Mouse (Mus musculus) right cerebral cortex, adult 18-20 months (tissue): Measurements from ENCODE around the gene A630076J17Rik.
A peak's percentile ranks its signal among the peaks of the same experiment; 100 is the strongest.

Experiments
- DNase-seq: peaks from one replicate; pipeline ENCODE4 v3.0.0; 2022; ENCODE audit warnings: mixed read lengths

The A630076J17Rik gene

DNA sequence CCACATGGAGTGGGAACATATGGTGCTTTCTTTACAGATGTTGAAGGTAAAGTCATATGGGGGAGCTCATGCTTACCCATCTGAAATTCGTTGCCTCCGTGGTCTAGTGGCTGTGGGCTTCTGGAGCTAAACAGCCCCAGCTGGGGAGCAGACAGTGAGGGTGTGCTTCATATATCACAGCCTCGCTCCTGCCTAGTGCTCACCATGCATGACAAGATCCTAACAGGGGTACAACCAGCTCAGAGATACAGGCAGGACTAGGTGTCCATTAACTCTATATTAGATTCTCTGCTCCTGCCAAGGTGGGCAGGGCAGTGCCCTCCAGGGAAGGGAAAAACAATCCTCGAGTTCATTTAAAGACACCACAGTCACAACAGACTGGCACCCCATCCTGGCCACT is 788 bp downstream of the A630076J17Rik start:
- no peak for DNase-seq

GRCm38 (mm10) chr3:107233351-107233813 is 3.0 kb downstream of the A630076J17Rik start:
- peak; percentile 86 for DNase-seq

GRCm38 (mm10) chr3:107233945-107234344 is 3.5 kb downstream of the A630076J17Rik start:
- no peak for DNase-seq

GRCm38 (mm10) chr3:107238051-107238450 is 7.6 kb downstream of the A630076J17Rik start:
- no peak for DNase-seq

DNA sequence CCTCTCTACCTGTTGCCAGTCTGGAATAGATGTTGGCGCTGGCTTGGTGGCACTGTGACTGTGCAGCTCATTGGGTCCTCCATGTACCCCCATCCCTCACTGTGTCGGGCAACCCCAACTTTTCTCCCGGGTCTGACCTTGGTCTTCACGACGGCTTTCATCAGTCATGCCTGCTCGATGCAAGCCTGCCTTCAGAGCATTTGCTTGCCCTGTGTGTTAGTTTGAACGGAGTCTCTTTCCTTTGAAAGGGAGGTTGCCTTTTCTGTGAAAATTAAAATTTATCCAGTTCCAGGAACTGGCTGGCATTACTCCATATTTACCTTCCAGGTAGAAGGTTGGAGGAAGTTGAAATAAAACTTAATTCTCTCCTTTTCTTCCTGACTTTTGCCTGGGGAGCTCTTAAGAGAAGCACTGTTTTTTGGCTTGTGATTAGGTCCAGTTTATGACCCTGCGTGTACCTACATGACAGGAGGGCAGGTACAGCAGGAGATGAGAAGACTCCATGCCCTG is 8.1 kb downstream of the A630076J17Rik start:
- no peak for DNase-seq

GRCm38 (mm10) chr3:107239607-107240006 is 9.2 kb downstream of the A630076J17Rik start, which contains the start of gene Prok1:
TSS of gene Prok1 (minus strand) at chr3:107239707.
- DNase-seq: no peak

DNA sequence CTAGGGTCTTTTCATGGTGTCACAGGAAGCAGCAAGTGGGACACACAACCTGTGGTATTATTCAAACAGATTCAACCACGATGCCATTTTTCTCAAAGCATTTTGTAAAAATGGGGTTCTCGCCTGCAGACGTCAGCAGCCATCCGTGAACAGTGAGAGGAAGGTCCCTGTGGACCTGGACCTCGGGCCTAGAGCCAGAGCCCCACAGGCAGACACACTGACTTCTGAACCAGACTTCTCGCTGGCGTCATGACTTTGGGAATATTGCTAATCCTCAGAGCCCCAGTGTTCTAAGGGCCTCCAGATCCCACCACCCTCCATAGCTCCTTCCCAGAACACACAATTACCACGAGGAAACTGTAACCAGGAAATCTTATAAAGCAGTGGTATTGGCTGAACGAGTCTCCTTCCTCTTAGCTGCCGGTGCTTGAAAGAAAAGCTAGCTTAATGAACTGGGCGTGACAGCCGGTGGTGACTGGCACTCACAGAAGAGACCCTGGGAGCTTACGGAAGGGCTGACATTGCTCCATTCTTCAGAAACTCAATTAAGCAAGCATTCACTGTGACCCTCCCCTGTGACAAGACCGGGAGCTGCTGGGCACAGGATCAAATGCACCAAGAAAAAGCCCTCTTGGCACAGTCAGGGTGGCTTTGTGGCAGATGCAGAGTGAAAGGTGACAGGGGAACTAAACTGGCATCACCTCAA is 11.1 kb downstream of the A630076J17Rik start:
- DNase-seq: no peak

- DNase-seq: no peak
Observed at GRCm38 (mm10) chr3:107246876-107247275, 16.5 kb downstream of the A630076J17Rik start.

GRCm38 (mm10) chr3:107249042-107249441 is 18.6 kb downstream of the A630076J17Rik start:
- DNase-seq: no peak

GRCm38 (mm10) chr3:107250320-107250719 is 19.9 kb downstream of the A630076J17Rik start:
- no peak for DNase-seq

GRCm38 (mm10) chr3:107252035-107252434 is 21.6 kb downstream of the A630076J17Rik start:
- DNase-seq: no peak

DNA sequence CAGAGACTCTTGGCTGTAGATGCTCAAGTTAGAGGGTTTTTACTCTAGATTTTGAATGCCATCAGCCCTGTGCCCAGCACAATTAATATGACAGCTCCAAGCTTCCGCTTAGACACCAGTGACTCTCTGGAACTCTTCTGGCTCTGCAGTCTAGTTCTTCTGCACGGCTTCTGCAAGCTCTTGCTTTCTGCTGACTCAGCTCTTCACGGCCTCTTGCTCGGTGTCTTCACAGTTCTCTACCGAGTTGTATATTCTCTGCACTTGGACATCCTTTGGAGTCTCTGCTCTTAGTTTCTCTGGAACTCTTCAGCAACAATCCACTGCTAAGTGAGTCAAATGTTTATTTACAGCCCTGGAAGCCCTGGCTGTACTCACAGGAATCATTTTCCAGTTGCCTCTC is 23.5 kb downstream of the A630076J17Rik start:
- DNase-seq: no peak

- no peak for DNase-seq
Observed at GRCm38 (mm10) chr3:107255992-107256391, 25.6 kb downstream of the A630076J17Rik start.

DNA sequence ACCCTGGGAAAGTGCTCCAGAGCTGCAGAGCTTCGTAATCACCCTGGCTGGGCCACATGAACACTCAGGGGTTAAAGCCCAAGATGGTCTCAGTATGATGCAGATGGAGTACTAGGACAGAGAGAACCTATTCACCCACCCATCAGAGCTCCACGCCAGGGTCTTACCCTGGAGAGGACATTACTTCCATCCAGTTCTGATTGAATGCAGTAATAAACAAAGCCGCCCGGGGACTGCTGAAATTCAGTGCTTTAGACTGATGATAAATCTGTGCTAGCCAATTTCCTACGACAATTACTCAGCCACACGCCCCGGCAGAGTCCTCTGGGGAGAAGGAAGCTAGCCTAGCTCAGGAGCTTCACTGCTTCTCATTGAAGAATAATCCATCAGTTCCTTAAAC is 26.3 kb downstream of the A630076J17Rik start:
- no peak for DNase-seq

DNA sequence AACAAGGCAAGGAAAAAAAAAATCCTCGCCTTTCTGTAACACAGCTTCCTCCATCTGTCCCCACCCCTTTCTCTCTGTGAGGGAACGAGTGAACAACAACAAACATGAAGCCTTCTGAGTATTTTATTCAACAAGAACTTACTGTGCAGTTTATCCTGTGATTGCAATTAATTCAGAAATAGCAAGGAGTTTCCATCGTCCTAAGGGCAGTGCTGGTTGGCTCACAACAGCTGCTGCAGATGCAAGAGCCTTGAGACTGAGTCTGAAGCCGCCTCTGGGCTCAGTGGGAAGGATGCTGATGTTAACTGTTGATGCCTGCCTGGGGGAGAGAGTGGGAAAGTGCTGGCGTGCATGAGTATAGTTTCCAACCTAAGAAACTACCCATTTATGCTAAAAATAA is 27.5 kb downstream of the A630076J17Rik start:
- DNase-seq: no peak

- DNase-seq: peak; percentile 43
Observed at GRCm38 (mm10) chr3:107260956-107261850, 30.8 kb downstream of the A630076J17Rik start.

GRCm38 (mm10) chr3:107261851-107262165 is 31.4 kb downstream of the A630076J17Rik start:
- DNase-seq: peak; percentile 18

DNA sequence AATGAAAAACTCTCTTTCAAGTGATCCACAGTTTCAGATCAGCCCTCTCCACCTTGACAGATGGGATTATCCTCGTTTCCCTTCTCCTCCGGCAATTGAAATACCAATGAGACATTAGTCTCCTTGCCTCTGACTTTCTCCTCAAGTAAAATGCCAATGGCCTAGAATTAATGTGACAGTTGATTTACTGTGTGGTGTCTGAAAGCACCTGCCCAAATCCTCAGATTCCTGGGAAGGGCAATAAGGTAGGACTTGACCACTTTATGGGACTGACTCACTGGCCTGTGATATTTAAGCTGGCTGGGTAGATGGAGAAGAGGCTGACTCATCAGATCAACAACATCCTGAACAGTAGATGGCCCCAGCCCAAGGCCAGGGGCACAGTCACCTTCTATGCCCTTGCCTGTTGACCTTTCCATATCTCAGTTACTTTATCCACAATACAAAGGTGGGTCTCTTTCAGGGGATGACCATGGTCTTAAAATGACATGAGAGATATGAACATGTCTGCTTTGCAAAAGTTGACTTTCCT is 36.5 kb downstream of the A630076J17Rik start:
- DNase-seq: no peak

GRCm38 (mm10) chr3:107272433-107272832 is 42.0 kb downstream of the A630076J17Rik start:
- no peak for DNase-seq

DNA sequence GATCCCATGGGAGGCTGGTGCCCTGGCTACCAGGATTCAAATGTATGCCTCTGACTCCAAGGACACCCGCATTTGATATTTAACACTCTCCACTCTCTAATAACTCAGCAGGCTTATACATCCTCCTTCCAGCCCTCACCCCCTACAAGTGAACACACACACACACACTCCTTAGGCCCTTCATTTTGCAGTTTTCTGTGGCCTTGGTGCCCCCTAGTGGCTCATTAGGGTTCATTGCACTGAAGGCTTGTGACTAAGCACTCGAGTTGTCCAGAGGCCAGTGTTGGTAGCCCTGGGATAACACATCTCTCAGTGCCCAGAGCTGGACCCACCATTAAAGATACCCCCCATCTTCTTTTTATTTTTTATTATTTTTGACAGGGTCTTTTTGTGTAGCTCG is 43.4 kb downstream of the A630076J17Rik start:
- DNase-seq: peak; percentile 76

DNA sequence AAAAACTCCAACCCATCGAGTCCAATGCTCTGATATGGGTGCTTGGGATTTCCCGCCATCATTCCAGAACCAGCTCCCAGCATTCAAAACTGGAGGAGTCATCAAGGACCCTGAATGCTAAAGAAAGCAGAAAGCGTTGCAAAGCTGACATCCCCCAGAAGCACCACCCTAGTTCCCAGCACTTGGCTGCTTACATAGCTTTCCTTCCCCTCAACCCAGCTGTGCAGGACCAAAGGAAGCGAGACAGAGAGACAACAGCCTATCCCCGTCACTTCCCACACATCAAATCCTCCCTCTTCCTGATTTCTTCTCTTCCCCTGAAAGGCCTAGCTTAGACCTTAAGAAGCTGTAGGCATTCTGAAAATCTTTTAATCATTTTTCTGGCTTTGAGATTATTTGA is 44.9 kb downstream of the A630076J17Rik start:
- DNase-seq: no peak

GRCm38 (mm10) chr3:107275996-107276395 is 45.6 kb downstream of the A630076J17Rik start:
- no peak for DNase-seq

GRCm38 (mm10) chr3:107276626-107277025 is 46.2 kb downstream of the A630076J17Rik start:
- no peak for DNase-seq
